Mouse (Mus musculus) G1E (cell line): Measurements from ENCODE around the gene Fadd. TPM values are rescaled to one million over a fixed set of nuclear protein-coding genes. Genes with fewer than 3 reads are reported as not detected.

Source experiments
- ATAC-seq: 2 replicates; pipeline ENCODE4 v1.8.0; 2016; ENCODE audit warnings: mild to moderate bottlenecking; ENCODE audit not compliant: insufficient number of reproducible peaks, poor library complexity, low FRiP score, severe bottlenecking; ENCODE audit errors: extremely low read depth
- DNase-seq: peaks from one replicate; pipeline ENCODE4 v3.0.0; 2012; ENCODE audit warnings: low spot score
- H3K27me3 ChIP-seq: 2 replicates; pipeline ENCODE4 v1.6.1; 2012; ENCODE audit warnings: mild to moderate bottlenecking, low read length, inconsistent platforms; ENCODE audit not compliant: insufficient read depth
- H3K36me3 ChIP-seq: replicated peaks from 2 replicates; pipeline ENCODE3; 2012; ENCODE audit warnings: mild to moderate bottlenecking, inconsistent platforms
- H3K4me1 ChIP-seq: 2 replicates; pipeline ENCODE4 v1.6.1; 2012; ENCODE audit warnings: low read depth, low read length, inconsistent platforms, mixed read lengths; ENCODE audit not compliant: insufficient read depth
- H3K4me3 ChIP-seq: 2 replicates; pipeline ENCODE4 v1.5.1; 2012; ENCODE audit warnings: low read depth, mild to moderate bottlenecking, inconsistent platforms, low read length, moderate library complexity, mixed read lengths
- H3K9me3 ChIP-seq: replicated peaks from 2 replicates; pipeline ENCODE4 v1.6.1; 2012; ENCODE audit warnings: inconsistent platforms
- CTCF ChIP-seq: IDR thresholded peaks from 2 replicates; pipeline ENCODE4 v1.5.1; 2012; ENCODE audit warnings: low read depth, low read length, inconsistent platforms, mixed read lengths
- GATA1 ChIP-seq: IDR thresholded peaks from 2 replicates; pipeline ENCODE4 v1.6.1; 2012; ENCODE audit warnings: borderline replicate concordance, low read length, inconsistent platforms, mixed read lengths
- GATA2 ChIP-seq: IDR thresholded peaks from 2 replicates; pipeline ENCODE4 v1.6.1; 2012; ENCODE audit warnings: low read depth, low read length, inconsistent platforms, borderline replicate concordance
- POLR2AphosphoS5 ChIP-seq: IDR thresholded peaks from 2 replicates; pipeline ENCODE4 v1.6.1; 2012; ENCODE audit warnings: low read depth, low read length, inconsistent platforms; ENCODE audit not compliant: insufficient replicate concordance
- TAL1 ChIP-seq: conservative IDR thresholded peaks from 2 replicates; pipeline ENCODE4 v1.6.1; 2012; ENCODE audit warnings: low read depth, low read length, inconsistent platforms, mixed read lengths
- polyA plus RNA-seq: library from polyadenylated mRNA; stranded (reverse); fragments of >175 nt; gene quantifications from 2 replicates; pipeline ENCODE4 v1.2.3, GENCODE M21; 2012
- total RNA-seq, 2 experiments: library from RNA; stranded (forward) in 1 of 2; stranded (reverse) in 1 of 2; fragments of 200-1000 nt in 1 of 2; fragments of >200 nt in 1 of 2; fragmentation: Nextera tagmentation in 1 of 2; gene quantifications; 2 replicates each; pipeline ENCODE4 v1.2.3; 2014 to 2017

Gene Fadd
- total and polyA plus RNA-seq, 3 experiments = 4.5 to 9.7 (median 8.0) TPM

- peaks cover 50% of the 10 kb centered on the region for H3K4me1 ChIP-seq
- peaks cover 34% of the 10 kb centered on the region for H3K36me3 ChIP-seq
- DNase-seq = no peak
- ATAC-seq = no peak
- TF ChIP-seq POLR2AphosphoS5 = no peak
- TF ChIP-seq CTCF = no peak
- no peak for TF ChIP-seq GATA2
- no peak for TF ChIP-seq TAL1
- no peak for TF ChIP-seq GATA1
- peak overlapping the region; percentile 94 for H3K4me3 ChIP-seq
- no peaks in the 10 kb centered on the region for H3K9me3 ChIP-seq
- peaks cover 10% of the 10 kb centered on the region for H3K27me3 ChIP-seq
Observed at GRCm38 (mm10) chr7:144554123-144554472, 28.2 kb downstream of the Fadd start.

GRCm38 (mm10) chr7:144553237-144554122 is 28.8 kb downstream of the Fadd start, which contains the start of gene Ppfia1:
Gene Ppfia1 (minus strand): TSS chr7:144553729.
- ATAC-seq (peak; percentile 94), DNase-seq (peak; percentile 98)
- H3K9me3 ChIP-seq = no peaks in the 10 kb centered on the region
- peaks cover 50% of the 10 kb centered on the region for H3K4me1 ChIP-seq
- peaks cover 10% of the 10 kb centered on the region for H3K27me3 ChIP-seq
- TF ChIP-seq GATA1 (no peak), POLR2AphosphoS5 (no peak), TAL1 (no peak), GATA2 (no peak), CTCF (no peak)
- H3K36me3 ChIP-seq = peaks cover 39% of the 10 kb centered on the region
- peak within 1 kb of the TSS; percentile 94 for H3K4me3 ChIP-seq

- Histone ChIP-seq H3K36me3 (peaks cover 48% of the 10 kb centered on the region), H3K4me1 (peaks cover 50% of the 10 kb centered on the region), H3K4me3 (peak overlapping the region; percentile 94; the same call in 1 of the 2 replicates), H3K9me3 (no peaks in the 10 kb centered on the region), H3K27me3 (peaks cover 10% of the 10 kb centered on the region)
- ATAC-seq = no peak
- DNase-seq = no peak
- TF ChIP-seq GATA1 (no peak), POLR2AphosphoS5 (no peak), TAL1 (no peak), GATA2 (no peak), CTCF (no peak)
Observed at GRCm38 (mm10) chr7:144552274-144552673, 30.0 kb downstream of the Fadd start.

GRCm38 (mm10) chr7:144550811-144551210 is 31.5 kb downstream of the Fadd start:
- H3K4me3 ChIP-seq = no peak overlapping the region
- peaks cover 43% of the 10 kb centered on the region for H3K4me1 ChIP-seq
- peaks cover 61% of the 10 kb centered on the region for H3K36me3 ChIP-seq

GRCm38 (mm10) chr7:144549904-144550566 is 32.2 kb downstream of the Fadd start:
- Histone ChIP-seq H3K27me3 (0 out of 2 replicates have a peak, but pooled peaks cover under 1% of the 10 kb centered on the region), H3K36me3 (peaks cover 69% of the 10 kb centered on the region), H3K9me3 (no peaks in the 10 kb centered on the region), H3K4me1 (peaks cover 43% of the 10 kb centered on the region), H3K4me3 (no peak overlapping the region)
- no peak for TF ChIP-seq GATA1
- TF ChIP-seq CTCF = no peak
- no peak for TF ChIP-seq POLR2AphosphoS5
- no peak for TF ChIP-seq TAL1
- no peak for TF ChIP-seq GATA2
- ATAC-seq (no peak), DNase-seq (no peak)

More at GRCm38 (mm10) chr7:144550811-144551210, 31.5 kb downstream of the Fadd start:
- DNase-seq = no peak
- no peak for ATAC-seq
- Histone ChIP-seq H3K9me3 (no peaks in the 10 kb centered on the region), H3K27me3 (peaks cover 6% of the 10 kb centered on the region)
- TF ChIP-seq GATA1 = no peak

GRCm38 (mm10) chr7:144545231-144545630 is 37.0 kb downstream of the Fadd start:
- no peak for TF ChIP-seq POLR2AphosphoS5
- no peak for TF ChIP-seq GATA2
- TF ChIP-seq GATA1 = no peak
- TF ChIP-seq TAL1 = no peak
- no peak for TF ChIP-seq CTCF
- Histone ChIP-seq H3K9me3 (no peaks in the 10 kb centered on the region), H3K4me1 (peaks cover 19% of the 10 kb centered on the region), H3K27me3 (no peaks in the 10 kb centered on the region), H3K36me3 (peaks cover 76% of the 10 kb centered on the region), H3K4me3 (no peak overlapping the region)
- DNase-seq (no peak), ATAC-seq (no peak)

GRCm38 (mm10) chr7:144541351-144541750 is 40.9 kb downstream of the Fadd start:
- DNase-seq = no peak
- no peak overlapping the region for H3K4me3 ChIP-seq
- H3K9me3 ChIP-seq = no peaks in the 10 kb centered on the region
- H3K27me3 ChIP-seq = no peaks in the 10 kb centered on the region
- peaks cover 39% of the 10 kb centered on the region for H3K4me1 ChIP-seq
- no peak for TF ChIP-seq GATA1
- TF ChIP-seq GATA2 = no peak
- TF ChIP-seq POLR2AphosphoS5 = no peak
- ATAC-seq = no peak
- peaks cover 76% of the 10 kb centered on the region for H3K36me3 ChIP-seq
